Mouse (Mus musculus) lung, postnatal 0 days (tissue): Measurements from ENCODE around the gene Zfp692.

Source experiments
- CTCF ChIP-seq: IDR thresholded peaks from 2 replicates; pipeline ENCODE4 v1.5.1; 2016; ENCODE audit warnings: antibody characterized with exemption, mild to moderate bottlenecking
- EP300 ChIP-seq: IDR thresholded peaks from 2 replicates; pipeline ENCODE4 v1.6.1; 2016; ENCODE audit warnings: antibody characterized with exemption, mild to moderate bottlenecking, control low read depth

DNA sequence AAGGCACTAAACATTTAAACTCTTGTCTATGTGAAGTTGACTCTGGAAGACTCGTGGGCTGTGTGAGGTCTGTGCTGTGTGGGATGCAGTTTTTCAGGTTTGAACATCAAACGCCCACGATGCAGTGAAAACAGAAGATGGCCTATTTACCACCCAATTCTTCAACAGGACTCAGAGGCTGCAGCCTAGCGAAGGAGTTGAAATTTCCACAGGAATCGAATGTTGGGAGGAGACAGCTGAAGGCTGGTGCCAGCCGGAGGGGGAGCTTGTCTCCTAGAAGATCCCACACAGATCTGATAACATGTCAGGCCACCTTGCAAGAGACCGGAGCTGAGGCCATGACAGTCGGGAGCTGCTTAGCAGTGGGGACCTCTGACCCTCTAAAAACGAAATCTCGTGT lies 47.6 kb downstream of the Zfp692 start:
- no peak for TF ChIP-seq CTCF
- no peak for TF ChIP-seq EP300
